Mouse (Mus musculus) midbrain, embryonic 15.5 days (tissue): ENCODE measurements at regions not wholly inside any gene's neighbourhood (a gene's known extent, or its start where the extent isn't known, plus 50 kb on each side); places are given as distances from the start of the nearest gene placed in this dataset.
A peak's percentile ranks its signal among the peaks of the same experiment; 100 is the strongest.
"Not testable (repeated sequence)": the region's sequence is repeated elsewhere in the genome, so short reads cannot be mapped to it uniquely, and the experiment has no call there.

ENCODE experiments used
- ATAC-seq: fragments of 200-750 bp; cut with Nextera tagmentation; replicated peaks from 2 replicates; pipeline ENCODE4 v1.8.0; 2017; ENCODE audit warnings: moderate TSS enrichment
- H3K27ac ChIP-seq: fragments of 300-500 bp; sonication (generic); 2 replicates; pipeline ENCODE4 v1.5.1; 2015; ENCODE audit warnings: mild to moderate bottlenecking, inconsistent platforms
- H3K27me3 ChIP-seq: fragments of 300-500 bp; sonication (generic); replicated peaks from 2 replicates; pipeline ENCODE4 v1.6.1; 2015; ENCODE audit warnings: inconsistent platforms
- H3K36me3 ChIP-seq: fragments of 300-500 bp; sonication (generic); replicated peaks from 2 replicates; pipeline ENCODE4 v1.6.1; 2015; ENCODE audit warnings: inconsistent platforms
- H3K4me1 ChIP-seq: fragments of 300-500 bp; sonication (generic); 2 replicates; pipeline ENCODE4 v1.6.1; 2015; ENCODE audit warnings: inconsistent platforms
- H3K4me2 ChIP-seq: fragments of 300-500 bp; sonication (generic); 2 replicates; pipeline ENCODE4 v1.6.1; 2015; ENCODE audit warnings: inconsistent platforms, mild to moderate bottlenecking, moderate library complexity
- H3K4me3 ChIP-seq: fragments of 300-500 bp; sonication (generic); 2 replicates; pipeline ENCODE4 v1.5.1; 2015; ENCODE audit warnings: mild to moderate bottlenecking, inconsistent platforms
- H3K9ac ChIP-seq: fragments of 300-500 bp; sonication (generic); 2 replicates; pipeline ENCODE4 v1.6.1; 2015; ENCODE audit warnings: mild to moderate bottlenecking, inconsistent platforms
- H3K9me3 ChIP-seq: fragments of 300-500 bp; sonication (generic); 2 replicates; pipeline ENCODE4 v1.6.1; 2016; ENCODE audit warnings: inconsistent platforms
- WGBS: fragments of 180-500 bp; shearing (Covaris S2); methylation state at CpG from one replicate; pipeline ENCODE4 v1.1.7; 2015; ENCODE audit warnings: mixed read lengths; 5-methylcytosine and 5-hydroxymethylcytosine counted together

DNA sequence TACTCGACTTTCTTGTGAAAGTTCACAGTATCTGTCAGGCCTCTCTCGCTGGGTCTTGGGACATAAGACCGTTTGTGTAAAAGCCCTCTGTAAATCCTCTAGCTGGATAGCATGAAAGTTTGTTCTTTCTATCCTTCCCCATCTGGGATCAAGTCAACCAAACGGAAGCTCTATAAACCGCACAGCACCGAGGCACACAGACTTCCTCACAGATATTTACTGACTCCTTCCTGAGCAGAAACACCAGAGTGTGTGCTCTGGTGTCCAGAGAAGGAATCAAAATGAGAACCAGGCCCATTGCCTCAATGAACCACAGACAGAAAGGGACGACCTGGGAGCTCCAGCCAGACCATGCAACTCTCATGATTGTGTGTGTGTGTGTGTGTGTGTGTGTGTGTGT is 502.6 kb downstream of the Gja1 start:
- H3K27me3 ChIP-seq: no peaks in the 10 kb centered on the region
- H3K36me3 ChIP-seq: no peaks in the 10 kb centered on the region
- ATAC-seq: no peak
- 87% methylated on average over 7 of the region's 7 CpGs for WGBS
- H3K27ac ChIP-seq: no peak overlapping the region
- no peak overlapping the region for H3K9ac ChIP-seq
- no peak overlapping the region for H3K4me2 ChIP-seq
- no peaks in the 10 kb centered on the region for H3K4me1 ChIP-seq
- no peak overlapping the region for H3K4me3 ChIP-seq
- no peaks in the 10 kb centered on the region for H3K9me3 ChIP-seq

DNA sequence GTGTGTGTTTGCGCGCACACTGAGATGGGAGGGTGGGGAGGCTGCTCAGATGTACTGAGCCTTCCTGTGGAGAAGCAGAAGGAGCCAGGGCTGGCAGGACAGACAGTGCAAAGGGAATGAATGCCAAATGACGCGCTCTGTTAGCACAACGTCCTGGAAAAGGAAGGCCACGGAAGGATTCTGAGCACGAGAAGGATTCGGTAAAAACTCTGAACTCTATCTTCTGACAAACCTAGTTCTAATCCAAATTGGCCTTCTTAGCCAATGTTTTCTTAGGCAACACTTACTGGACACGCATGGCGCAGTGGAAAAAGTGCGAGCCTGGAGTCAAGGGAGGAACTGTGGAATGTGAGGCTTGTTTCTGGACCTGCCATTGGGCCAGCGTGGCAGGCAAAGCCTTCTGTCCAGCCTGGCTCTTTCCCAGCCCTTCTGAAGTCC is 503.0 kb downstream of the Gja1 start:
- H3K36me3 ChIP-seq: no peaks in the 10 kb centered on the region
- ATAC-seq: no peak
- H3K9me3 ChIP-seq: no peaks in the 10 kb centered on the region
- no peak overlapping the region for H3K4me2 ChIP-seq
- H3K27me3 ChIP-seq: no peaks in the 10 kb centered on the region
- H3K4me3 ChIP-seq: no peak overlapping the region
- H3K9ac ChIP-seq: no peak overlapping the region
- H3K4me1 ChIP-seq: no peaks in the 10 kb centered on the region
- 87% methylated on average over 12 of the region's 12 CpGs for WGBS
- H3K27ac ChIP-seq: no peak overlapping the region

DNA sequence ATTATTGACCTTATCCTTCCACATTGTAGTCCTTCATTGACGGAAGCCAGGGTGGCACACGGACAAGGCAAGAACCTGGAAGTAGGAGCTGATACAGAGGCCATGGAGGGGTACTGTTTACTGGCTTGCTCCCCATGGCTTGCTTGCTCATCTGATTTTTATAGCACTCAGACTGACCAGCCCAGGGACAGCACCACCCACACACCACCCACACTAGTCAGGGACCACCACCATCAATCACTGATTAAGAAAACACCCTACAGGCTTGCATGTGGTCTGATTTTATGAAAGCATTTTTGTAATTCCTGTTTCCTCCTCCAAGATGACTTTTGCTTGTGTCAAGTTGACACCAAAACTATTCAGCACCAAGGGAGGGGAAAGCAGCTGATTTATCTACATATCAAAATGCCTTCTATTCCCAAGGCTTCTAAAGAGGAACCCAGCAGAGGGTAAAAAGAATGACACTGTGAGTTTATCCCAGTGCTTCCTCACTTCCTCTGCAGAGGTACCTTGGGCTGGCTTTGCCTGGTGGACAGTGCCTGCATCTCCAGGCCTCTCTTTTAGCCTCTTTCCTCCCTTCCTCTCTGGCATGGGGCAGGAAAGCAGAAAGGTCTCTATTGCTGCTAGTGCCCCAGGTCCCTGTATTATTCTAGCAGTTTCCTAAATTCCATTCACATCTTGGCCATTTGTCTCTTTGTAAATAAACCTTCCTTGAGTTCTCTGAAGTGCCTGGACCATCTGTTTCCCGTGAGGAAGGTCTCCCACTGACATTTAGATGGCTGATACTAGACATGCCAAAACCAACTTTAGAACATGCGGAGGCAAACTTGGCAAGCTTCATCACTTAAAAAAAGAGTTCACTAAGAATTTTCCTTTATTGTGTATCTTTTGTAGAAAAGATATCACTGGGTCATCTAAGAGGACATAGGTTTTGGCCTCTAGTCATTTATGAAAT is 507.6 kb downstream of the Gja1 start:
- H3K27ac ChIP-seq: no peak overlapping the region
- H3K27me3 ChIP-seq: no peaks in the 10 kb centered on the region
- no peaks in the 10 kb centered on the region for H3K36me3 ChIP-seq
- H3K4me2 ChIP-seq: no peak overlapping the region
- ATAC-seq: no peak
- H3K9me3 ChIP-seq: no peaks in the 10 kb centered on the region
- H3K4me3 ChIP-seq: no peak overlapping the region
- H3K9ac ChIP-seq: no peak overlapping the region
- H3K4me1 ChIP-seq: no peaks in the 10 kb centered on the region
- 87% methylated on average over 4 of the region's 4 CpGs for WGBS

DNA sequence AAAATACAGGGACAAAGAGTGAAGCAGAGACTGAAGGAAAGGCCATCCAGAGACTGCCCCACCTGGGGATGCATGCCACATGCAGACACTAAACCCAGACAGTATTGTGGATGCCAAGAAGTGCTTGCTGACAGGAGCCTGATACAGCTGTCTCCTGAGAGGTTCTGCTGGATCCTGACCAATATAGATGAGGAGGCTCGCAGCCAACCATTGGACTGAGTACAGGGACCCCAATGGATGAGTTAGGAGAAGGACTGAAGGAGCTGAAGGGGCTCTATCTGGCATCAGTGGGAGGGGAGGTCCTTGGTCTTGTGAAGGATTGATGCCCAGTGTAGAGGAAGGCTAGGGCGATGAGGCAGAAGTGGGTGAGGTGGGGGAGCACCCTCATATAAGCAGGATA is 514.4 kb downstream of the Gja1 start:
- not testable (repeated sequence) for H3K4me2 ChIP-seq, H3K4me3 ChIP-seq, H3K4me1 ChIP-seq, H3K9ac ChIP-seq, H3K27me3 ChIP-seq, H3K36me3 ChIP-seq, ATAC-seq, H3K27ac ChIP-seq, H3K9me3 ChIP-seq
- WGBS: 97% methylated on average over 2 of the region's 2 CpGs

DNA sequence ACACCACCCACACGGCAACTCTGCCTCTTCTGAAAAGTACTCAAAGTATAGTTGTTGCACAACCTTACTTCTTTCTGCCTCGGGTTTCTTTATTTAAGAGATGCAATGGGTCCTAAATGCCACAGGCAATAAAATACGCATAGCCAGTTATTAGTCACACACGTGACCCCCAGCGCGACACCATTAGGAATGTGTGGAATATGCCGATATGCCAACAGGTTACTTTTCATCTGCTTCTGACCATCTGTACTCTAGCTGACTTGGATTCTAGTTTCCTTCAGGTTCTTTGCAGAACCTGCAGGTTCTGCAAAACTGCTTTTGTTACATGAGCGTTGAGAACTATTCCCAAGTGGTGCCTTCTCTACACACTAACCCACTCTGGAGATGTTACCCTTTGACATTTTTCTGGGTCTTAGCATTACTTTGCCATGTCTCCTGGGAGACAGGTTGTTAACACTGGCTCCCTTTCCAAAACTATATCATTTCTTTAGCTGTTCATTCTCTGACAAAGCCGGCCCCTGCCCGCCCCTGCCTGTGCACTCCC is 515.6 kb downstream of the Gja1 start:
- WGBS: 46% methylated on average over 10 of the region's 10 CpGs
- no peak overlapping the region for H3K4me2 ChIP-seq
- H3K4me3 ChIP-seq: no peak overlapping the region
- no peaks in the 10 kb centered on the region for H3K36me3 ChIP-seq
- H3K4me1 ChIP-seq: peaks cover 9% of the 10 kb centered on the region
- no peak overlapping the region for H3K9ac ChIP-seq
- H3K9me3 ChIP-seq: no peaks in the 10 kb centered on the region
- ATAC-seq: peak; percentile 4; the same call in 1 of the 2 replicates
- H3K27ac ChIP-seq: no peak overlapping the region
- no peaks in the 10 kb centered on the region for H3K27me3 ChIP-seq

DNA sequence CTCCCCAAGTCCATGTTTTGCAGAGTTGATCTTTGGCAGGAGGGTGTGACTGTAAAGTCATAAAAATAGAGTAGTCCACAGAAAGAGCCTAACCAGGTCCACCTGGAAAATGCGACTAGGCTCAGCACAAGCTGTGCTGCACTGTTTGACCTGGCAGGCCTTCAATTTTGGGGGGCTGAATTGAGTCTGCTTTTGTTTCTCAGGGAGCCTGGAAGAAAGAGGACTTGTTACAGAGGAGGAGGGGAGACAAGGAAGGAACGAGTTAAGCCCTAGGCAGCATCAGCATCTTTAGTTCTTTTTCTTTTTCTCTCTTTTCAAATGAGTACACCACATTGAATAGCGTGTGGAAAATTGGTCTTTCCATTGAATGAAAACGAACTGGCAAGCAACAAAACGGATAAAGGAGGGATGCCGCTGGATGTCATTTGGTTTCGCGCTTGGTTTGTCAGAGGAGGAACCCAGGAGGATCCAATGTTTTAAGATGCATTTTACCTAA is 516.1 kb downstream of the Gja1 start:
- no peak overlapping the region for H3K4me3 ChIP-seq
- H3K27ac ChIP-seq: no peak overlapping the region
- no peaks in the 10 kb centered on the region for H3K36me3 ChIP-seq
- H3K4me1 ChIP-seq: peaks cover 9% of the 10 kb centered on the region
- peak; percentile 80 for ATAC-seq
- 11% methylated on average over 8 of the region's 8 CpGs for WGBS
- H3K9ac ChIP-seq: no peak overlapping the region
- no peaks in the 10 kb centered on the region for H3K27me3 ChIP-seq
- peak overlapping the region; percentile 6; the same call in 1 of the 2 replicates for H3K4me2 ChIP-seq
- H3K9me3 ChIP-seq: no peaks in the 10 kb centered on the region

DNA sequence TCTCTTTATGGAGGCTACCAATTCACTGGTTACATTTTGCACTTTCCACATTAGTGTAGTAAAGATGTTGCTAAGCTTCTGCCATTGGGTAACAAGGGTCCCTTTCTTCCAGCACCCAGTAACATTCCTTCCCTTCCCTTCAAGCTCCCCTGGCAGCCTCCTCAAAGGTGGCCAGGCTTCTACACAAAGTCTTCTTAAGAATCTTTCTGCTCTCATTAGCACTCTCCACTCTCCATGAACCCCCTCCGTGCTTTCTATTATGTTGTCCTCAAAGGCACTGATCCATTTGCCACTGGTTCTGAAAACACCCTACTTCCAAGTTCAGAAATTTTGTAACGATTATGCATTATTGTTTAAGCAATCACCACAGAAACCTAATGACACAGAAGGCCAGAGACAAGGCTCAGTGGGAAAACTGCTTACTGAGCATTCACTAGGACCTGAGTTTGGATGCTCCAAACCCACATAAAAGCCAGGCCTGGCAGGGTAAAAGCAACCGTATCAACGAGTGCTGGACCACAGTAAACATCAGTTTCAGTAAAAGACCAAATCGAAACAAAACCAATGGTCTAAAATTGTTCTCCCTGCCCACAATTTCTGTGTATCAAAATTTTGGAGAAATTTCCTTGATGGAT is 522.6 kb downstream of the Gja1 start:
- Histone ChIP-seq H3K27ac (no peak overlapping the region), H3K9ac (no peak overlapping the region), H3K4me1 (no peaks in the 10 kb centered on the region), H3K4me3 (no peak overlapping the region), H3K9me3 (no peaks in the 10 kb centered on the region), H3K4me2 (no peak overlapping the region), H3K36me3 (no peaks in the 10 kb centered on the region), H3K27me3 (no peaks in the 10 kb centered on the region)
- 41% methylated on average over 5 of the region's 5 CpGs for WGBS
- 0 out of 2 replicates have a peak, but pooled peaks have one; percentile 50 for ATAC-seq

- Histone ChIP-seq H3K9me3 (no peaks in the 10 kb centered on the region), H3K9ac (no peak overlapping the region), H3K27me3 (no peaks in the 10 kb centered on the region), H3K27ac (no peak overlapping the region), H3K36me3 (no peaks in the 10 kb centered on the region), H3K4me1 (no peaks in the 10 kb centered on the region), H3K4me3 (no peak overlapping the region), H3K4me2 (no peak overlapping the region)
- no peak for ATAC-seq
- 90% methylated on average over 6 of the region's 6 CpGs for WGBS
Measured at GRCm38 (mm10) chr10:56900914-56901313, 523.8 kb downstream of the Gja1 start.

- Histone ChIP-seq H3K4me3 (no peak overlapping the region), H3K27ac (no peak overlapping the region), H3K36me3 (no peaks in the 10 kb centered on the region), H3K4me2 (no peak overlapping the region), H3K9ac (no peak overlapping the region), H3K9me3 (no peaks in the 10 kb centered on the region), H3K4me1 (no peaks in the 10 kb centered on the region), H3K27me3 (no peaks in the 10 kb centered on the region)
- no peak for ATAC-seq
- 92% methylated on average over 1 of the region's 1 CpGs for WGBS
Measured at GRCm38 (mm10) chr10:56912711-56913110, 535.6 kb downstream of the Gja1 start.

- WGBS: 74% methylated on average over 5 of the region's 5 CpGs
- Histone ChIP-seq H3K9me3 (no peaks in the 10 kb centered on the region), H3K4me1 (no peaks in the 10 kb centered on the region), H3K4me3 (no peak overlapping the region), H3K36me3 (no peaks in the 10 kb centered on the region), H3K4me2 (no peak overlapping the region), H3K9ac (no peak overlapping the region), H3K27me3 (no peaks in the 10 kb centered on the region), H3K27ac (no peak overlapping the region)
- no peak for ATAC-seq
Measured at GRCm38 (mm10) chr10:56914103-56914502, 537.0 kb downstream of the Gja1 start.

DNA sequence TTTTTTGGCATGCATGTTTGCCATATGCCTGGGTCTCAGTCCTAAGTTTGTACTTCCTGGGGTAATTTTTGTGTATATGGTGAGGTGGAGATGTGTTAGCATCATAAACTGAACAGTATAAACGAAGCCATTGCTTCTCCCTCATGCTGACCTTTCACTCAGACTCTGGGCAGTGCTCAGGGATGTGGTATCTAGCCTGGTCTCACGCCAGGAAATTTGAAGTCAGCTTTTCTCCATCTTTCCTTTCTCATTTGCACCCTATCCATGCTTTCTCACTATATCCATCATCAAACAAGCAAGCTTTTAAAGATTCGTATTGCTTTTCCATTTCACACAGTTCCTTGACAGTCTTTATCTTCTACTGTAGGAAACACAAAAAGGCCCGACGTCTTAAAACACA is 541.3 kb downstream of the Gja1 start:
- Histone ChIP-seq H3K27ac (no peak overlapping the region), H3K36me3 (no peaks in the 10 kb centered on the region), H3K27me3 (no peaks in the 10 kb centered on the region), H3K9me3 (no peaks in the 10 kb centered on the region), H3K4me1 (0 out of 2 replicates have a peak, but pooled peaks cover 4% of the 10 kb centered on the region), H3K9ac (no peak overlapping the region), H3K4me3 (no peak overlapping the region), H3K4me2 (no peak overlapping the region)
- 72% methylated on average over 5 of the region's 5 CpGs for WGBS
- no peak for ATAC-seq
